In the genomic region with DNA sequence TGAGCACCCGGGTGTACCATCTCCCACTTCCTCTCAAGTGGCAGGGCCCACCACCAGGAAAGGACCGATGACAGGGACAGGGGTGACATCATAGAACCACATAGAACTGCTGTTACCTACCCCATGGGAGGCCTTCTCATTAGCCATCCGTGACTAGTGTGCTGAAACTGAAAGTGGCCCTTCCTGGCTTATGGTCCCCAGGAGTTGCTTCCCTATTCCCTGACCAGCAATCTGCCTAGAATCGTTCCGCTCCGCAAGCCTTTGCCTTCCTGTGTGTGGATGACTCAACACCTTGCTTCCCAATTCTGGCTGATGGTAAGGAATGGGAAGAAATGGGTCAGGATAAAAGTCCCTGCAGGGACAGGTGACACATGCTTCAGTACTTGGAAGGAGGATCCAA, we compare ENCODE assay signal across 24 mouse cellular contexts. TPM values are rescaled to one million over a fixed set of nuclear protein-coding genes. Genes with fewer than 3 reads are reported as not detected.
DNase-seq lines count a peak whose midpoint lies in the region; ATAC-seq lines count a peak whose summit lies in the region.
"Had no signal": no experiment of that assay in that cellular context is flagged by ENCODE, and none has a peak within 500 bp of the region (broad histone marks: within the 10 kb centered on the region; RNA-seq: fewer than 3 reads in every experiment).

No protein-coding gene starts in this region.

- H3K4me1 ChIP-seq in neural tube, embryonic 11.5 days (ENCODE audit: control insufficient read depth, insufficient read depth, low read length): no peaks in the 10 kb centered on the region
- H3K4me1 ChIP-seq: embryonic facial prominence, embryonic 15.5 days; forebrain, embryonic 12.5 days; heart, embryonic 12.5 days had no signal

- H3K9me3 ChIP-seq in neural tube, embryonic 11.5 days (ENCODE audit: control insufficient read depth, low read length): no peaks in the 10 kb centered on the region
- H3K9me3 ChIP-seq: embryonic facial prominence, embryonic 15.5 days; forebrain, embryonic 12.5 days; G1E; heart, embryonic 12.5 days had no signal

- ATAC-seq in neural tube, embryonic 11.5 days (ENCODE audit: insufficient read depth, low FRiP score, low TSS enrichment): no peak
- ATAC-seq in common myeloid progenitor, adult 5-6 weeks (replicated peaks; ENCODE audit: low read depth, poor library complexity, severe bottlenecking): peak; percentile 79

- DNase-seq in cerebellum, adult 18-20 months: peak; percentile 31 to 36
- DNase-seq in cerebellum, postnatal 4 days (ENCODE audit: low spot score in 2 of 2): no peak
- no peak for DNase-seq in neural tube, embryonic 11.5 days (ENCODE audit: low spot score)
- DNase-seq in neural tube, embryonic 10.5 days (ENCODE audit: extremely low spot score, low spot score): no peak
- no peak for DNase-seq in gastrocnemius, postnatal 10 days
- DNase-seq in kidney, adult 8-10 months: no peak
- no peak for DNase-seq in layer of hippocampus, postnatal 25 days (ENCODE audit: extremely low spot score in 1 of 2, low spot score in 1 of 2)
- DNase-seq: adrenal gland, postnatal 25 days; gastrocnemius, adult 2 months; heart, postnatal 4 days; kidney, postnatal 14 days; lung, adult 2 months; right cerebral cortex, postnatal 14 days; thymus, postnatal 25 days had no signal

- no peaks in the 10 kb centered on the region for H3K36me3 ChIP-seq in neural tube, embryonic 11.5 days (ENCODE audit: control insufficient read depth, insufficient read depth, low read length)
- H3K36me3 ChIP-seq: embryonic facial prominence, embryonic 15.5 days; forebrain, embryonic 12.5 days; G1E; heart, embryonic 12.5 days had no signal

- H3K9ac ChIP-seq in neural tube, embryonic 11.5 days (ENCODE audit: low read length): peak overlapping the region; percentile 2; the same call in 1 of the 2 replicates
- H3K9ac ChIP-seq: embryonic facial prominence, embryonic 15.5 days; forebrain, embryonic 12.5 days; heart, embryonic 12.5 days had no signal

- no peak overlapping the region for H3K4me2 ChIP-seq in neural tube, embryonic 11.5 days (ENCODE audit: low read depth)
- H3K4me2 ChIP-seq: embryonic facial prominence, embryonic 15.5 days; forebrain, embryonic 12.5 days; heart, embryonic 12.5 days had no signal

- no peaks in the 10 kb centered on the region for H3K27me3 ChIP-seq in neural tube, embryonic 11.5 days (ENCODE audit: control insufficient read depth, insufficient read depth, low read length)
- H3K27me3 ChIP-seq: embryonic facial prominence, embryonic 15.5 days; forebrain, embryonic 12.5 days had no signal

- H3K4me3 ChIP-seq in neural tube, embryonic 11.5 days (ENCODE audit: low read depth, low read length): no peak overlapping the region
- H3K4me3 ChIP-seq: embryonic facial prominence, embryonic 15.5 days; forebrain, embryonic 12.5 days; gastrocnemius, adult 2 months; heart, embryonic 12.5 days had no signal

- WGBS in neural tube, embryonic 11.5 days: 70% methylated on average over 6 of the region's 6 CpGs

- no peak overlapping the region for H3K27ac ChIP-seq in neural tube, embryonic 11.5 days (ENCODE audit: low read depth, low read length)
- H3K27ac ChIP-seq: embryonic facial prominence, embryonic 15.5 days; forebrain, embryonic 12.5 days; gastrocnemius, adult 2 months had no signal

RNA-seq across cellular contexts. Expression of a gene that starts 15.9 kb away (rescaled TPM):
- 82.6 and 95.1 TPM in 2 replicates for polyA plus RNA-seq in neural tube, embryonic 11.5 days (2014; fragmentation: Nextera tagmentation; extraction: Ambion mirVana)
- total RNA-seq in common myeloid progenitor, adult 5-6 weeks (2017): 27.6 and 36.5 TPM in 2 replicates
- total RNA-seq in gastrocnemius, postnatal 10 days (2021): 10 to 100 TPM; 56.4 to 65.4 TPM
- total RNA-seq in layer of hippocampus, postnatal 25 days (2021): 10 to 100 TPM; 75.5 to 76.1 TPM

RNA-seq across cellular contexts. Expression of a gene that starts 16.4 kb away (rescaled TPM):
- not detected in 2 replicates for polyA plus RNA-seq in neural tube, embryonic 11.5 days (2014; fragmentation: Nextera tagmentation; extraction: Ambion mirVana)
- total RNA-seq in common myeloid progenitor, adult 5-6 weeks (2017): 0.44 and 0.78 TPM in 2 replicates
- under 1 TPM; 0.23 to 0.41 TPM for total RNA-seq in gastrocnemius, postnatal 10 days (2021)
- total RNA-seq in layer of hippocampus, postnatal 25 days (2021): under 1 TPM; 0.45 to 0.69 TPM
- polyA plus RNA-seq: forebrain, embryonic 12.5 days; G1E; heart, embryonic 12.5 days; limb, embryonic 11.5 days had no signal

RNA-seq across cellular contexts. Expression of a gene that starts 27.0 kb away (rescaled TPM):
- polyA plus RNA-seq in neural tube, embryonic 11.5 days (2014; fragmentation: Nextera tagmentation; extraction: Ambion mirVana): not detected in 2 replicates
- total RNA-seq in common myeloid progenitor, adult 5-6 weeks (2017): not detected in 2 replicates
- not detected for total RNA-seq in gastrocnemius, postnatal 10 days (2021)
- not detected for total RNA-seq in layer of hippocampus, postnatal 25 days (2021)
- total RNA-seq: gastrocnemius, adult 2 months; heart, postnatal 4 days; layer of hippocampus, postnatal 14 days; megakaryocyte-erythroid progenitor cell, adult 5-6 weeks had no signal
- polyA plus RNA-seq: C2C12; forebrain, embryonic 12.5 days; G1E; heart, embryonic 12.5 days; intestine, embryonic 14.5 days; limb, embryonic 11.5 days had no signal

RNA-seq across cellular contexts. Expression of a gene that starts 29.1 kb away (rescaled TPM):
- 34.5 and 36.9 TPM in 2 replicates for polyA plus RNA-seq in neural tube, embryonic 11.5 days (2014; fragmentation: Nextera tagmentation; extraction: Ambion mirVana)
- total RNA-seq in common myeloid progenitor, adult 5-6 weeks (2017): 11.3 and 17.0 TPM in 2 replicates
- total RNA-seq in gastrocnemius, postnatal 10 days (2021): 10 to 100 TPM; 12.0 to 14.6 TPM
- total RNA-seq in layer of hippocampus, postnatal 25 days (2021): 10 to 100 TPM; 36.7 to 40.7 TPM

RNA-seq across cellular contexts. Expression of a gene that starts 38.8 kb away (rescaled TPM):
- polyA plus RNA-seq in neural tube, embryonic 11.5 days (2014; fragmentation: Nextera tagmentation; extraction: Ambion mirVana): 62.6 and 66.1 TPM in 2 replicates
- total RNA-seq in common myeloid progenitor, adult 5-6 weeks (2017): 4.9 and 8.2 TPM in 2 replicates
- 10 to 100 TPM; 12.4 to 13.9 TPM for total RNA-seq in gastrocnemius, postnatal 10 days (2021)
- 10 to 100 TPM; 15.5 to 17.9 TPM for total RNA-seq in layer of hippocampus, postnatal 25 days (2021)

Comparison
In these comparisons a context has a peak if more than half of its experiments do, and no peak if none do; other contexts are left out.
1. DNase-seq: peak in cerebellum, adult 18-20 months (2 of 2); none in cerebellum, postnatal 4 days (0 of 2), neural tube, embryonic 11.5 days (single experiment), neural tube, embryonic 10.5 days (single experiment), gastrocnemius, postnatal 10 days (single experiment), kidney, adult 8-10 months (0 of 2) and layer of hippocampus, postnatal 25 days (0 of 2).